Mouse (Mus musculus) frontal cortex, postnatal 25 days (tissue): ENCODE data around the gene Timm10b.

ENCODE experiments used
- DNase-seq, 2 experiments: peaks; one replicate each; pipeline ENCODE4 v3.0.0; 2022; ENCODE audit warnings: low spot score in 2 of 2

Gene Timm10b

GRCm38 (mm10) chr7:105640894-105641255 lies 1.0 kb downstream of the Timm10b start:
- DNase-seq: no peak

- no peak for DNase-seq
Measured at GRCm38 (mm10) chr7:105641936-105642335, 2.1 kb downstream of the Timm10b start.

GRCm38 (mm10) chr7:105650639-105651435 lies 11.0 kb downstream of the Timm10b start, which contains the start of gene Dnhd1:
Dnhd1 (plus strand) TSS chr7:105650827.
- peak in 1 of 2 experiments; percentile 38 for DNase-seq

GRCm38 (mm10) chr7:105685541-105686197 lies 45.8 kb downstream of the Timm10b start:
- DNase-seq: no peak

- no peak for DNase-seq
Measured at GRCm38 (mm10) chr7:105690875-105691274, 51.0 kb downstream of the Timm10b start.
